Mouse (Mus musculus) thymus, postnatal 10 days (tissue): ENCODE data around the gene Ccdc148.

Source experiments
- DNase-seq, 2 experiments: peaks; one replicate each; pipeline ENCODE4 v3.0.0; 2021; ENCODE audit warnings: low spot score in 2 of 2

Gene Ccdc148

DNA sequence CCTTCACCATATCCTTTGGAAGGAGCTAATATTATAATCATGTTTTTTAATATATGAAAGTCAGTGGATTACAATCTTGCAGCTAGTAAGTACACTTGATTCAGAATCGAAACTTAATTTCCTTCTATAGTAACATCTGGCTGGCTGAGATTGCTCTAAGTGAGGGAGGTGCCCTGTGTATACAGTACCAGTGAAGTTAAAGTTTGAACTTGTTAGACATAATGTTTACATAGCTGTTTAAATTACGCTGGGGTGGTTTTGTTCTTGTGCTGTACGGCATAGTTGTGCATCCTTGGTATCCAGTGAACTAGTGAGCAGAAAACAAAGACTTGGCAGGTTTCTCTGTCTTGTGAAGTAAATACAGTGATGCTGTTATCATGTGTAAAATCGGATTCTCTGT lies 18.5 kb upstream of the Ccdc148 start:
- no peak for DNase-seq

DNA sequence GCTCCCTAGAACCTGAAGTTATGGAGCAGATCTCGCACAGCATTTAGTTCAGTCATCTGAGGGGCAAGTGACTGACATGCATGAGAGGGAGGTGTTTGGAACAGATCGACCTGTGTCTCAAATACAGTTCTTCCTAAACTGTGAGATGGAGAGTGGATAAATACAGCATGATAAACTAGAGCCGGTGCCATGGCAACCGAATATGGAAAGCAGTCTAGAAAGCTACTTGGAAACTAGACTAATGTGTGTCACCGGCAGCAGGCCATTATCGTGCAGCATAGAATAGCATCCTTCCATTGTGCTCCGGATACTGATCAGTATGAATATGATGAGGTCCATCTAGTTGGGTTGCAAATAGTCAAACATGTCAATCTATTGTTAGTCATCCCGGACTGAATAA lies 17.7 kb upstream of the Ccdc148 start:
- no peak for DNase-seq

DNA sequence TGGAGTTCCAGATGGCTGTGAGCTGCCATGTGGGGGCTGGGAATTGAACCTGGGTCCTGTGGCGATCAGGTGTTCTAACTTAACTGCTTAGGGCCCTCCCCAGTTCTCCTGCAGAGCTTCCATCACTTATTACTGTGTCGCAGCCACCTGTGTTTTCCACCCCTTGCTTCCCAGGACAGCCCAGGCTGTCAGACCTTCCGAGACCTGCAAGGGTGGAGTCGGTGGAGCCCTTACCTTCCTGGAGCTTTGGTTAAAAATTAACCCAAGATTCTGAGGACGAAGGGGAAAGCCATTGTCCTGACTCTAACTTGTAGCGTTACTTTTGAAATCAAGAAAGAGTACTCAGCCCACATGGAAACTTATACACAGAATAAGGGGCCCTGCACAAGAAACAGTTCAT lies 15.4 kb upstream of the Ccdc148 start:
- DNase-seq: no peak

DNA sequence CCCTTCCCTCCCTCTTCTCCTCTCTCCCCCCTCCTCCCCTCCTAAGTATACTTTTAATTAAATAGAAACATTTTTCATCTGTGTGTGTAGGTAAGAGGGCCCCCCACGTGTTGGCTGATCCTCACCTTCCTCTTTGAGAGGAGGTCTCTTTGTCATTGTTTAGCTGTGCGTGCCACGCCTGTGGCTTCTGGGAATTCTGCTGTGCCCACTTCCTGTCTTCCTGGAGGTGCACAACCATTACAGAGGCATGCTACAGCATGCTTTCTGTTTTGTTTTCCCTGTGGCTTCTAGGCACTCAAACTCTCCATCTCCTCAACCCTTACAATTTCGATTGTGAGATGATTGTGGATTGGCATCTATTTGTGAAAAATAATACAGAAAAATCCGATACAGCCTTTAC lies 11.1 kb upstream of the Ccdc148 start:
- no peak for DNase-seq

DNA sequence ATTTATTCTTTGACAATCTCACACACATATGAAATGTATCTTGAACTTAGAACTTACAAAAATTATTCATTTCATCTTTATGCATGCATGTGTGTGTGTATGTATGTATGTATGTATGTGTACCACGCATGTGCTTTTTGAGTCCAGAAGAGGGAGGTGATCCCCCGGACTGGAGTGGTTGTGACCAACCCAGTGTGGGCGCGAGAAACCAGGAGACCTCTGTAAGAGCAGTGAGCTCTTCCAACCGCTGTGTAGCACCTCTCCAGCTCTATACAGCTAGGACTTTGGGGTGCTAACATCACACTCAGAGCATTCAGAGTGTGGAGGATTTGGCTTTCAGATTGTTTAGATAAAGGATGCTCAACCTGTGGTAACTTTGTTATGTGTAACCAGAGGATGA lies 10.1 kb upstream of the Ccdc148 start:
- no peak for DNase-seq

DNA sequence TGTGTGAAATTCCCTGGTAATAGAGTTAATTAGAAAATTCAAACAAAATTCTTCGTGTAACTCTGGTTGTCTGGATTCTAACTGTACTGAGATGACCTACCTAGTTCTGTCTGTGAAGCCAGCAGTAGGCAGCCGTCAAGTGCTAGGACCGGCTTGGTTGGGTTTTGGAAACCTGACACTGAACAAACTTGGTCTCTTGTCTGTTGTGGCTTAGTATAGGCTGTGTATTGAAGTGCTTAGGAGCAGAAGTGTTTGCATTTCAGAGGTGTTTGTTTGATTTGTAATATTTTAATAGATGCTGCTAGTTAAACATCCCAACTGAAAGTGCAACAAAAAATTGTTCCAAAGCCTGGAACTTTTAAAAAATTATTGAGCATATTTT lies 9.7 kb upstream of the Ccdc148 start:
- no peak for DNase-seq

DNA sequence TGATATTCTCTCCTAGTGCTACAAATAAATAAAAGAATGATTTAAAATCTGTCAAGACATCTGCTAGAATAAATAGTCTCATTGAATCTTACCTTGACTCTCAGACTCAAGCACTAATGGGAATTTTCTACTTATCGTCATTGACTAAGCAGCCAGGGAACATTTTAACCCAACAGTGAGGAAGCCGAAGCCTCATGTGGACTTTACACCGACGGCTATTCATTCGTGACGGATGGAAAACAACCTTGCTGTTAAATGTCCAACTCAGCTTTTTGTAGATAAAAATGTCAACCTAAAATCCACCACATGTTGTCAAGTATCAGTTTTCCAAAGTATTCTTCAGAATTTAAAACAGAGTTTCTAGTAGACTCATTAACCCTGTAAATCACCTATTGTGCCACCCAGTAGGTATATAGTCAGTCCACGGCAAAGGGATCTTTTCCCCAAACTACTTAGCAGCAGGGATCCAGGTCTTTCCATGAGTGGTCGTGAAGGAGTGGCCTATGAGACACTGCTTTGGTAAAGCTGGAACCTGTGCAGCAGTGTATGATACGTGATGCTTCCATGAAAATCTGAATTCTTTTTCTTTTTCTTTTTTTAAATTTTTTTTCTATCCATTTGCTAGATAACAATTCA lies 9.2 kb upstream of the Ccdc148 start:
- no peak for DNase-seq

DNA sequence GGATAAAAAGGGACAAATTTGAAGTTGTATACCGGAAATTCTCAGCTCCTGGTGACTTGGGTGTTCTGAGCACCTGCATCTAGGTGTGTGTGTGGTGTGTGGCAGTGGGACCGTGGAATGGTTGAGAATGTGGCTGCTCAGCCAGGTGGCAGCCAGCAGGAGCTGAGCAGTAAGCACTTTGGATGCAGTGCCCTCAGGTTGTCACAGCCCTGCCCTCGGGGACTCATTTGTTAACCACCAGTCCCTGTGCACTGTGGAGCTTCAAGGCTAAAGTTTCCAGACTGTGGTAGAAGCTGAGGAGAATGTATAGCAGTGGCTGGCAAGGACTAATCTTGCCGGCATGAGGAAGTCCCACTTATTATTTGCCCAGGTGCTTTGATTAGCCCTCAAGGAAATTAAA lies 7.3 kb upstream of the Ccdc148 start:
- no peak for DNase-seq

DNA sequence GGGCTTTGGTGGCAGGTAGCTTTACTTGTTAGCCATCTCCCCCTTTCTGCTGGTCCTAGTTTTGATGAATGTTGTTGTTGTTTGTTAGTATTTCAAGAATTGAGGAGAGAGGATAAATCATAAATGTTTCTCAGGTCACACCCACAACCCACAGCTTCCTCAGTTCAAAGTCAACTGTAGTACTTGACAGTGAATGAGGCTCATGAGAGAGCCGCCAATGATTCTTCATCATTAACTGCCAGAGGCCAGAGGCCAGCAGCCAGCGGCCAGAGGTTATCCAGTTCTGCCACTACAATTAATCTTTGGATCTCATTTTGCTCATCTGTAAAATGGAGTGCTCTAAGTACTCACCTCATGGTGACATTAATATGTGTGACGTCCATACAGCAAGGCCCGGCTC lies 6.5 kb upstream of the Ccdc148 start:
- no peak for DNase-seq

DNA sequence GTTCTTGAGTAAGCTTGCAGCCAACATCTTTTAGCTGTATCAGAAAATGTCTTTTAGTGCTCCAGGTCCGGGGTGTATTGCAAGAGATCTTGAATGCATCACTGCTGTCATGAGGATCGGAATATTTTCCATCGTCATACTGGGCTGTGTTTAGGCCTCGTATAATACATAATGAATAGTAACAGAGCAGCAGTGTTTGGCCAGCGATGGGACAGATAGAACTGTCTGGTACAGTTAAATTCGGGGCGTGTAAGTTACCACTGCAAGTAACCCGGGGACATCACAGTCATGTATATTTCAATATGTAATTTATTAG lies 1.8 kb upstream of the Ccdc148 start:
- DNase-seq: no peak

DNA sequence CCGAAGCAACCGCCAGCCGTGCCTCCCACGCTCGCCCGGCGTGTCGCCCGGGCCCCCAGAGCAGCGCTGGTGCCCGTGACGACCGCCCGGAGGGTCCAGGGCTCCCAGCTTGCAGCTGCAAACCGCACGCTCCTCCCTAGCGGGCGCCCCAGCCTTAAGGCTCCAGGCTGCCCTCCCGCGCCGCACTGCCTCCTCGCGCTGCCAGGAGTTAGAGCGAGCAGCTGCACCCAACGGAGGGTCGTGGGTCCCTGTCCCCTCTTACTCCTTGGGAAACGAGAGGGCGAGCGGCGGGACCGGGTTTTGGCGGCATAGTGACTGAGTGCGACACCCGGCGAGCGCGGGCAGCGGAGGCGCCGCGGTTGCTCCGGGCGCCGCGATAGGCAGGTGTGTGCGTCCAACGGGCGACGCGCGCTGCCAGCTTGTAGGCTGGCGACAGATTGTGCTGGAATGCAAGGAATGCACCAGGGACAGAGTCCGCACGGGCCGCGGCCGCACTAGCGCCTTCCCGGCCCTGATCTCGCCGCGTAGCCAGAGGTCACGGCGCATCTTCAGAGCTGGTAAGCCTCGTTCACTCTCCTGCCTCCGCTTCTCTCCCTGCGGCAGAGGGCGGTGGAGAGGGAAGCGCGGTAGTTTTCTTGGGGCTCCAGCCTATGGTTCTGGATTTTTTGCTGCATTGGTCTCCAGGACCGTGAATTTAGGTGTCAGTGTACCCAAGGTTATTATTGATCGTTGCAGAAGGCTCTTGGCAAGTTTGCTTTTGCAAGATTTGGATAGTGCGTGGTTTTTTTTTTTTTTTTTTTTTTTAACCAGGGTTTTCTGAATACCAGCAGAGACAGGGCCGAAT lies 1.2 kb upstream of the Ccdc148 start:
- peak; percentile 56 to 60 for DNase-seq

DNA sequence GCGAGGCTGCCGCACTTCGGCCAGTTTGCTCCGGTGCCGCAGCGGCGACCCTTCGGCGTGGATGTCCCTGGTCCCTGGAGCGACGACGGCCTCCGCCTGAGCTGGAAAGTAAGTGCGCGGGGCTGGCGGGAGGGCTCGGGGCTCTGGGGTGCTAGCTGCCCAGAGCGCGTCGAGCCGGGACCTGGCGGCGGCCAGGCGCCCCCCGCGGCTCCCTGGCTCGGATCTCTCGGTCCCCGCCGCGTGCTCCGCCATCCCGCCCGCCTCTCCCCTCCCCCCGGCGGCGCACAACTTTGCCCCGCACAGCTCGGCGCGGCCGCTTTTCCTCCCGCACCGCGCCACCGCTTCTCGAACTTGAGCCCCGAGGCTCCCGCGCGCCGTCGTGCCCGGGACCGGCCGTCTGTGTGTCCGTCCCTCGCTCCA lies 548 bp upstream of the Ccdc148 start:
- DNase-seq: peak; percentile 23 to 34

DNA sequence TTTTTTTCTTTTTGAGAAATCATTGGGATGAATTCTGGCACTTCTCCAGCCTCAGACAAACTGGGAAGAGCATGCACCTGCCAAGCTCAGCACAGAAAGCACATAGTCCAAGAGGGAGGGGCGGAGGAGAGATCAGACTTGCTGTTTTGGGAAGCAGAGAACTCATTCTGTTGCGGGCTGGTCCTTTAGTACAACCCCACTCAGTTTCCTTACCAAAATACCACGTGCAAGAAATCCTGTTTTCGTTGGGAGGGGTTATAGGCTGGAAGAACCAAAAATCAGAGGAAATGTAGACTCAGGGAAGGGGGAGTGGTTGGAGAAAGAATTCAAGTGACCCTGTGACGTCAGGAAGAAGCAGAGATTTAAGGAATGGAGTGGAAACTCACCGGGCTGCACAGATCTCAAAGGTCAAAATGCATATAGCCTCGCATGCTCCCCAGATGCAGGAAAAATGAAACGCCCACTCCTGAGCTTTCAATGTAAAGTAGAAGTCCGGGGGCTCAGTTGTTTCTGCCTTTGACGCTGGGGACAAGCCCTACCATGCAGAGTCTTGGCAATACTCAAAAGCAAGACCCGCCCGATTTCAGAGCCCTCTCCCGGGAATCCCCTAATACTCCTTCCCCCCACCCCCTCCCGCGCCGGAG lies 400 bp downstream of the Ccdc148 start:
- no peak for DNase-seq

DNA sequence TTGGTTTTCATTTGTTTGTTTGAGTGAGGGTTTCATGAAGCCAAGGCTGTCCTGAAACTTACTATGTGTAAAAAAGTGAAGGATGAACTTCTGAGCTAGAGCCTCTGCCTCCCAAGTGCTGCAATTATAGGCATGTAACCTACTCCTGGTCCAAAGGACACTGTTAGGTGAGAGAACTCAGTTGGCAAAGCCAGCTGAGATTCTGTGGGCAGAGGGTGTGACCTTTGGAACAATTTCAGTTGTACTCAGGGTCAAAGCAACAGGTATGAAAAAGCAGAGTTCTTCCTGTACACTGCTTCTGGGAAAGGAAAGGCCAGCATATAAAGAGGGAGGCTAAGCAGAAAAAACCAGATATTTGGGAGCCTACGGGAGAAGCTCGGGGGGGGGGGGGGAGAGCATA lies 2.4 kb downstream of the Ccdc148 start:
- no peak for DNase-seq

DNA sequence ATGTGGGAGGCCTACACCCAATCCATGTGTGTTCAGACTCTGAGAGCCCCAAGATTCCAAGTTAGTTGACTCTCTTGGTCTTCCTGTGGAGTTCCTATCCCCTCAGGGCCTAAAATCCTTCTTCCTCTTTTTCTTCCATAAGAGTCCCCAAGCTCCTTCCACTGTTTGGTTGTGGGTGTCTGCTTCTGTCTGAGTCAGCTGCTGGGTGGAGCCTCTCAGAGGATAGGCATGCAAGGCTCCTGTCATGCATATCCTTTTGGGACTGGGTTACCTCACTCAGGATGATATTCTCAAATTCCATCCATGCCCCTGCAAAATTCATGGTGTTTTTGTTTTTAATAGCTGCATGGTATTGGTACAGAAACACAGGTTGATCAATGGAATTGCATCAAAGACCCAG lies 5.1 kb downstream of the Ccdc148 start:
- DNase-seq: no peak

DNA sequence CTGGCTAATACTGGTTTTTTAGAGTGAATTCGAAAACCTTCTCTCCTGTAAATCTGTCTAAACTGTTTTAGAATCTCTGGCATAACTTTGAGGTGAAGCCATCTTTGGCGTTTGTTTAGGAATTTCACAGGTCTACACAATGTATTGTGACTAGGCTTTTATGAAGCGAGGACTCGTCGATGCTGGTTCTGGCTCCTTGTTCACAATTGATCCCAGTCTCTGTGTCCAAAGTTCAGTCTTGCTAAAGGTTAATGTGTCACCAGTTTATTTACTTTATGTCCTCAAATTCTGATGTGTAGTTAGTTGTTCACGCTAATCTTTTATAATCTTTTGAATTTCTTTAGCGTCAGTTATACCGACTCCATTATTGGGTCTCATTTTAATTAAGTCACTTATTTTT lies 29.4 kb downstream of the Ccdc148 start:
- DNase-seq: no peak

DNA sequence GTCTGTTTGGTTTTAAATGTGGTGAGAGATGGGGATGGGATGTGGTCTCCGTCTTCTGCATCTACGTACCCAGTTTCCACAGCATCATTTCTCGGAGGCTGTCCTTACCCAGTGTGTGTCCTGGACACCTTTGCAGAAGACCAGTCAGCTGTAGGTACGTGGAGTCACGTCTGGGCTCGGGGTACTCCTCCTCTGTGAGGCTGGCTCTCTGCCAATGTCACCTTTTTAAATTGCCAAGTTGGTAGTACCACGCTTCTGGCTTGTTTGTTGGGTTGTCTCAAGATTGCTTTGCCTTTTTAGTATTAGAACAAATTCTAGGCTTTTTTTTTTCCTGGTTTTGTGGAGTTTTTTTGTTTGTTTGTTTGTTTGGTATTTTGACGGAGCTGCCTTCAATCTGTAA lies 30.7 kb downstream of the Ccdc148 start:
- no peak for DNase-seq

DNA sequence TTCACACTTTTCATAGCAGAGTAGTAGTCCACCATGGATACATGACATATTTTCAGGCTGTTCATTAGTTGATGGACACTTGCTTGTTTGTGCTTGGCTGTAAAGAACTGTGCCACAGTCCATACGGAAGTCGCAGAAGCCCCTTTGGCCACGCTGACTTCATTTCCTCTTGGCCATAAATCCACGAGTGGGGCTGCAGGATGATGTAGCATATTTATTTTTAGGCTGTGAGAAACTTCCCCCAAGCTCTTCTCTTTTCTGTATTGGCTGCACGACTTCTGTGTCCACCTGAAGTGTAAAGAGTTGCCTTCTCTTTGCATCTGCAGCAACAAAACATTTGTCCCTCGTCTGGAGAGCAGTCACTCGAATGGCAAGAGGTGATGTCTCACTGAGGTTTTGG lies 31.5 kb downstream of the Ccdc148 start:
- DNase-seq: no peak

DNA sequence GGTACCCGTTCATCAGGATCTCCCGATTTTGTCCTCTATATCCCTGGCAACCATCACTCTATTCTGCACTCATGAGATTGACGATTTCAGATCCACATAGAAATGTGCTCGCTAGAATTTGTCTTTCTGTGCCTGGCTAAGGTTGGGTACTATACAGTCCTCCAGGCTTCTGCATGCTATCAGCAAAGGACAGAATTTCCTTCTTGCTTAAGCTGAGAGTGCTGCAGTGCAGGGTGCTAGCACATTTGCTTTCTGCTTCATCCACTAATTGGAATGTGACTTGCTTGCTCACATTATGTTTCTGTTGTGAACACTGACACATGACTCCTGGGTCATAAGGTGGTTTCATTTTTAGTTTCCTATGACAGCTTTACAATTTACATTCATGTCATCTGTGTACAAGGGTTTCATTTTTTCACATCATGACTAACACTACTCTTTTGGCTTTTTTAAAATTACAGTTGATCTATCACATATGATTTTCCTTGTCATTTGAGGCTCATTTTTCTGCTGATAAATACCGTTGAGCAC lies 104.8 kb downstream of the Ccdc148 start:
- DNase-seq: no peak

DNA sequence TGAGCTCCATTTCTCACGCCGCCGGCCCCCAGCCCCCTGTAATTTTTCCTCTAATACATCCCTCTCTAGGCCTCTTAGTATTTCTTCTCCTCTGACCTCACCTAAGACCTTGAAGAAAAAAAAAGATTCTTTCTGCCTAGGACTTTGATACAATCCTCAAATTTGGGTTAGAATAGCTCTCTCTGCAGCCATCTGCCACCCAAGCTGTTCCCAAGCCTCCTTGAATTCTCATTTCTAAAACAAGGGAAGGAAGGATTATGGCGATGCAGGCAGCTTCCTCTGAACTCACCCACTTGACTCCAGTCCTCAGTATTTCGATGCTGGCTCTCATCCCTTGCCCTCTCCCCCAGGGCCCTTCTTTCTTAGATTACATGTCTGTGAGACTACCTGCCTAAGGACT lies 106.1 kb downstream of the Ccdc148 start:
- DNase-seq: no peak

DNA sequence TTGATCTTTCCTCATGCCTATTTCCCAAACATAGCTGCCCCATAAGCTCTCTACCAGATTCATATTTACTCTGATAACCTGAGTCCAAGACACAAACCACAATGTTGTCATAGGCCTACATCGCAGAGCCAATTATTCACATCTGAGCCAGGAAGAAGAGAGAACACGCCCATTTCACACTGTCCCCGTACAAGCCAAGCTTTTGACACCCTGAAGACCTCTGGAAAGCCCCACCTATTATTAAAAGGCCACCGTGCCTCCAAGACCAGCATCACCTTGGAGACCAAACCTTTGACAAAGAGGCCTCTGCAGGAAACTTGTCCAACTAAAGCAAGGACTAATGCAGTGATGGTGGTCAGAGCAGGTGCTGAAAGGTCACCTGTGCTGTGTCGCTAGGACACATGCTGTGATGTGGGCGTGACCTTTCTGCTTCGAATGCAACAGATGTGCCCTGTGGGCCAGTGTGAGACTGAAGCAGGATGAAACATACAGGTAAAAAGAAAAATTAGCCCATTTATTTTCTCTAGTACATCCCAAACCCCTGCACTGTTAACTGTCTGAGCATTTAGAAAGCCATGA lies 106.9 kb downstream of the Ccdc148 start:
- no peak for DNase-seq

DNA sequence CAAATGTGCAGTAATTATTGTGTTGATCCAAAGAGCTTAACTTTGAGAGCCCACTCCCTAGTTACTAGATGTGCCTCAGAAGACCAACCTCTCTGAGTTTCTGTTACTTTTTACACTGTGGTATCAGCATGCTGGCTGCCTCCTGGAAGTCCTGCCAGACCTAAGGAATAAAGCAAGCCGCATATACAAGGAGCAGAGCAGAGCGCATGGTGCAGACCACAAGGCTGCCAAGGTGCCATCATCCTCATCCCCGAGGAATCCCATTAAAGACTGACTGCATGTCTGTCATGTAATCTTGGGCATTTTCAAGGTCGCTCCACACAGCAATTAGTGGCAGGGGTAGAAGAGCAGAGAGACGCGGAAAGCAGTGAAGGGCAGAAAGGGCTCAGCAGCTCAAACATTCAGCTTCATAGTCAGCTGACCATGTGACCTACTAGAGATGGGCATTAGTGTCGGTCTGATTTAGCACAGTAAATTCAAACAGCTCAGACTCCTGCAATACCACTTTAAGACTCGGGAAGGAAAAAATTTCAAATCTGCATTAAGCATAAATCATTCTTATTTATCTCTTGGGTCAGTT lies 110.1 kb downstream of the Ccdc148 start:
- DNase-seq: no peak
